Mouse (Mus musculus) kidney, postnatal 0 days (tissue): ENCODE data around the gene Tcte1. TPM values are rescaled to one million over a fixed set of nuclear protein-coding genes. Genes with fewer than 3 reads are reported as not detected.

Experiments
- ATAC-seq: fragments of 200-750 bp; cut with Nextera tagmentation; replicated peaks from 2 replicates; pipeline ENCODE4 v1.8.0; 2017; ENCODE audit warnings: low read depth, moderate number of reproducible peaks, moderate TSS enrichment, moderate library complexity; ENCODE audit not compliant: low FRiP score
- DNase-seq: peaks from one replicate; pipeline ENCODE4 v3.0.0-alpha.2; 2016; ENCODE audit warnings: low spot score
- H3K27ac ChIP-seq: fragments of 300-500 bp; sonication (generic); 2 replicates; pipeline ENCODE4 v1.5.1; 2014; ENCODE audit warnings: mild to moderate bottlenecking
- H3K27me3 ChIP-seq: fragments of 300-500 bp; sonication (generic); 2 replicates; pipeline ENCODE4 v1.6.1; 2014; ENCODE audit warnings: low read length, mixed read lengths; ENCODE audit not compliant: insufficient read depth
- H3K36me3 ChIP-seq: fragments of 300-500 bp; sonication (generic); 2 replicates; pipeline ENCODE4 v1.6.1; 2014; ENCODE audit warnings: low read length, mixed read lengths; ENCODE audit not compliant: insufficient read depth
- H3K4me1 ChIP-seq: fragments of 300-500 bp; sonication (generic); replicated peaks from 2 replicates; pipeline ENCODE4 v1.6.1; 2014; ENCODE audit warnings: antibody characterized with exemption, low read length, mixed read lengths; ENCODE audit not compliant: insufficient read depth
- H3K4me2 ChIP-seq: fragments of 300-500 bp; sonication (generic); 2 replicates; pipeline ENCODE4 v1.6.1; 2014; ENCODE audit warnings: mild to moderate bottlenecking, low read length, moderate library complexity, mixed read lengths
- H3K4me3 ChIP-seq: fragments of 300-500 bp; sonication (generic); replicated peaks from 2 replicates; pipeline ENCODE4 v1.5.1; 2014; ENCODE audit warnings: low read depth, low read length
- H3K9ac ChIP-seq: fragments of 300-500 bp; sonication (generic); 2 replicates; pipeline ENCODE4 v1.6.1; 2014; ENCODE audit warnings: low read depth, low read length
- H3K9me3 ChIP-seq: fragments of 300-500 bp; sonication (generic); replicated peaks from 2 replicates; pipeline ENCODE4 v1.6.1; 2016; ENCODE audit warnings: low read length, inconsistent platforms, mixed read lengths
- CTCF ChIP-seq: IDR thresholded peaks from 2 replicates; pipeline ENCODE4 v1.5.1; 2016; ENCODE audit warnings: antibody characterized with exemption, low read depth, mild to moderate bottlenecking, moderate library complexity
- WGBS: fragments of 180-500 bp; shearing (Covaris S2); extraction: QIAGEN DNeasy Blood & Tissue Kit; methylation state at CpG from one replicate; pipeline ENCODE4 v1.1.7; 2014; 5-methylcytosine and 5-hydroxymethylcytosine counted together
- polyA plus RNA-seq: library from polyadenylated mRNA; unstranded; fragments of >200 nt; fragmentation: Nextera tagmentation; extraction: Ambion mirVana; gene quantifications from 2 replicates; pipeline ENCODE4 v1.2.1, GENCODE M21; 2015

The Tcte1 gene
- polyA plus RNA-seq, 1 experiment from 2014 or later, result 0.07 TPM

DNA sequence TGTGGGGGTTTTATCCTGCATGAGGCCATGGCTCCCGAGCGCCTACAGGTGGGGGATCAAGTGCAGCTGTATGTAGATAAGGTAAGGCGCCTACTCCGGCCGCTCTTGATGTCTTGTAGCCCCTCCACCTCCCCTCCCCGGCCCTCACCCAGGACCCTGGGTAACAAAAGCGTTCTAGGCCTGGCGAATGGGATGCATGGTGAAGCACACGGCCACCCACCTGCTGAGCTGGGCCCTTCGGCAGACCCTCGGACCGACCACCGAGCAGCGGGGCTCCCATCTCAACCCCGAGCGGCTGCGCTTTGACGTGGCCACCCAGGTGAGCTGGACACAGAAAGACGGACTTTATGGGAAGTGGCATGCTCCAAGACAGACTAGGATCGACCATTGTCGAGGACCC lies 6.1 kb upstream of the Tcte1 start:
- TF ChIP-seq CTCF, result no peak
- no peaks in the 10 kb centered on the region for H3K9me3 ChIP-seq
- no peak overlapping the region for H3K9ac ChIP-seq
- 94% methylated on average over 21 of the region's 21 CpGs for WGBS
- peaks cover 14% of the 10 kb centered on the region; the same call in 1 of the 2 replicates for H3K36me3 ChIP-seq
- no peaks in the 10 kb centered on the region for H3K27me3 ChIP-seq
- no peaks in the 10 kb centered on the region for H3K4me1 ChIP-seq
- no peak overlapping the region for H3K4me3 ChIP-seq
- no peak overlapping the region for H3K4me2 ChIP-seq
- DNase-seq (no peak), ATAC-seq (no peak)
- no peak overlapping the region for H3K27ac ChIP-seq

DNA sequence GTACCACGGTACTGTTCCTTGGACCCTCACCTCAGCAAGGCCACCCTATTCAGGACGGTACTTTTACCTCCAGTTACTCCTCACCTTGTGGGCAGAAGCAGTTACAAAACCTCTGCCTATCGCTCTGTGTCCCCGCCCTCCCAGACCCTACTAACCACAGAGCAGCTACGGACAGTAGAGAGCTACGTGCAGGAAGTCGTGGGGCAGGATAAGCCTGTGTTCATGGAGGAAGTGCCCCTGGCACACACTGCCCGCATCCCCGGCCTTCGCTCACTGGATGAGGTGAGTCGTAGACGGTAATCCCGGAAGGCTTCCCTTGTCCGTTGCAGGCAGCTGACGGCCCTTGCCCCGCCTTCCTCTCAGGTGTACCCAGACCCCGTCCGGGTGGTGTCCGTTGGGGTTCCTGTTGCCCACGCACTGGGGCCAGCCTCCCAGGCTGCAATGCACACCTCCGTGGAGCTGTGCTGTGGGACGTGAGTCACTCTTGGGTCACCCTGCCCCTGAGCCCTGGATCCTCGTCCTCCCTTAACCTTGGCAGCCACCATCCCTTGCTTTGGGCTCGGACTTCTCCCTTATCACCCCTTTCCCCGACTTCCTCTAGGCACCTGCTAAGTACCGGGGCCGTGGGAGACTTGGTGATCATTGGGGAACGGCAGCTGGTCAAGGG lies 5.6 kb upstream of the Tcte1 start:
- WGBS, result 91% methylated on average over 28 of the region's 28 CpGs
- H3K4me1 ChIP-seq, result 0 out of 2 replicates have a peak, but pooled peaks cover under 1% of the 10 kb centered on the region
- H3K9me3 ChIP-seq, result no peaks in the 10 kb centered on the region
- DNase-seq, result no peak
- ATAC-seq, result no peak
- no peak for TF ChIP-seq CTCF
- H3K27ac ChIP-seq, result no peak overlapping the region
- no peak overlapping the region for H3K4me2 ChIP-seq
- H3K4me3 ChIP-seq, result no peak overlapping the region
- H3K36me3 ChIP-seq, result peaks cover 14% of the 10 kb centered on the region; the same call in 1 of the 2 replicates
- no peak overlapping the region for H3K9ac ChIP-seq
- H3K27me3 ChIP-seq, result no peaks in the 10 kb centered on the region

DNA sequence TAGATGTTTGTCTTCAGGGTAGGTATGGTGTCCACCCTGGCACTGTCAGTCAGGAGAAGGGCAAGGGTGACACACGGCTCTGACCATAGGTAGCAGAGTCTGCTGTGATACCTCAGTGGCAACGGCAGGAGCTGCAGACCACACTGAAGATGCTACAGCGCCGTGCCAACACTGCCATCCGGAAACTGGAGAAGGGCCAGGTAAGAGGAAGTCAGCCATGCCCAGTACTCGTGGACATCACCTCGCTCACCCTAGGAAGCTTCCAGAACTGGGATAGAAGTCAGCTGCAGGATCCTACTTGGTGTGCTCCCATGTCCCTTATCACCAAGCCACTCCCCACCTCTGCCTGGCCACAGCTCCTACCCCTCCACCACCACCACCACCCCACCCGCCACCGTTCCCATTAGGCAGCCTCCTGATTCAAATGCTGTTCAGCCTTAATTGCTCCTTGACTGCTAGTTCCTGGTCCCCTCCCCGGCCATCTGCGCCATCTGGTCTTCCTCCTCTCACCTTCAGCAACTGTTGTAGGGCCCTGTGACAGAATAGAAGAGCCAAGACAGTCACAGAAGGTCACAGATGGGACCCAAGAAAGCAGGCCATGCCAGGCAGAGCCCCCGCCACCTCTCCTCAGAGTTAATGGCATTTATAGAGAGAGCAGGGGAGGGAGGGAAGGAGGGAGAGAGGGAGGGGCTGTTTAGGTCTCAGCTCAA lies 4.3 kb upstream of the Tcte1 start:
- TF ChIP-seq CTCF, result no peak
- no peak overlapping the region for H3K27ac ChIP-seq
- H3K36me3 ChIP-seq, result peaks cover 14% of the 10 kb centered on the region; the same call in 1 of the 2 replicates
- no peaks in the 10 kb centered on the region for H3K9me3 ChIP-seq
- ATAC-seq (no peak), DNase-seq (no peak)
- H3K9ac ChIP-seq, result no peak overlapping the region
- 73% methylated on average over 12 of the region's 12 CpGs for WGBS
- 0 out of 2 replicates have a peak, but pooled peaks cover 6% of the 10 kb centered on the region for H3K4me1 ChIP-seq
- H3K4me3 ChIP-seq, result no peak overlapping the region
- H3K4me2 ChIP-seq, result no peak overlapping the region
- no peaks in the 10 kb centered on the region for H3K27me3 ChIP-seq

- Histone ChIP-seq H3K4me1 (0 out of 2 replicates have a peak, but pooled peaks cover 6% of the 10 kb centered on the region), H3K9me3 (no peaks in the 10 kb centered on the region), H3K9ac (no peak overlapping the region), H3K27ac (no peak overlapping the region), H3K4me2 (no peak overlapping the region), H3K36me3 (peaks cover 14% of the 10 kb centered on the region; the same call in 1 of the 2 replicates), H3K27me3 (peaks cover 6% of the 10 kb centered on the region; the same call in 1 of the 2 replicates), H3K4me3 (no peak overlapping the region)
- WGBS, result 72% methylated on average over 11 of the region's 11 CpGs
- DNase-seq, result no peak
- no peak for TF ChIP-seq CTCF
- no peak for ATAC-seq
These were observed 3.1 kb upstream of the Tcte1 start for GRCm38 (mm10) chr17:45520136-45520535.

DNA sequence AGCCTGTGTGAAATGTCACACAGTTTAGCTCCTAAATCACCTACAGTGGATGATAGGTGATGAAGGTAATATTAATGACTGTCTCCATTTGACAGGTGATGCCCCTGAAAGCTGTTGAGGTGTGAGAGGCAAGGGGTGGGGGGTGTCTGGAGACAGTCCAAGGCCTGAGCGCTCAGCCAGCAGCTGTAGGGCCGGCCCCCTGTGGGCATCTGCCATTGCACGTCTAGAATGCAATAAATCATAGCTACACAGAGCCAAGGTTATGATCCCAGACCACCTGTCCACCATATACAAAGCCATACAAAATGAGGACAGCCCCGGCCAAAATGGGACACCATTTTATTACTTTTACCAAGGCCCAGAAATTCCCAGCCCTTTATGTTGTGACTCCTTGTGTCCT lies 1.7 kb downstream of the Tcte1 start:
- no peak for ATAC-seq
- peaks cover 6% of the 10 kb centered on the region; the same call in 1 of the 2 replicates for H3K27me3 ChIP-seq

DNA sequence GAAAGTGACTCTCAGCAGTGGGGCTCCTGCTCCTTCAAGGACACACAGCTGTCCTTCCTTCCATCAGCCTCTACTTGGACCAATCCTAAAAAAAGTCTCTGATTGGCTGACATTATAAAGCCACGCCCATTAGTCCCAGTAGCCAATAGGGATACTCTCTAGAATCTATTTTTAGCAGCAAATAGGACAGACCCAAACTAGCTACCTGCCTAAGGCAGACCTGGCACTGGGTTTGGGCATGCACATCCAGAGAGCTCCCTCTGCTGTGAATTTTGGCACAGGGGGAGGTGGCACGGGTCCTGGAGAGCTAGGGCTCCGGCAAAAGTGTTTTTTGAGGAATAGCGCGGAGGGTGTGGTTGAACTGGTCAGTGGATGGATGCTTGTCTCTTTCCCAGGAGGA lies 3.3 kb downstream of the Tcte1 start:
- WGBS, result 23% methylated on average over 5 of the region's 5 CpGs
- Histone ChIP-seq H3K9me3 (no peaks in the 10 kb centered on the region), H3K27me3 (peaks cover 6% of the 10 kb centered on the region; the same call in 1 of the 2 replicates), H3K4me2 (no peak overlapping the region), H3K4me1 (0 out of 2 replicates have a peak, but pooled peaks cover 6% of the 10 kb centered on the region), H3K36me3 (no peaks in the 10 kb centered on the region), H3K9ac (no peak overlapping the region), H3K27ac (no peak overlapping the region), H3K4me3 (no peak overlapping the region)
- TF ChIP-seq CTCF, result no peak
- DNase-seq (no peak), ATAC-seq (no peak)

More for the DNA sequence above, 1.7 kb downstream of the Tcte1 start:
- no peak overlapping the region for H3K4me3 ChIP-seq
- TF ChIP-seq CTCF, result no peak
- H3K4me2 ChIP-seq, result no peak overlapping the region
- H3K36me3 ChIP-seq, result no peaks in the 10 kb centered on the region
- DNase-seq, result no peak
- H3K9me3 ChIP-seq, result no peaks in the 10 kb centered on the region
- no peak overlapping the region for H3K27ac ChIP-seq
- H3K9ac ChIP-seq, result no peak overlapping the region
- WGBS, result 48% methylated on average over 4 of the region's 4 CpGs
- H3K4me1 ChIP-seq, result 0 out of 2 replicates have a peak, but pooled peaks cover 6% of the 10 kb centered on the region
